Mouse (Mus musculus) lung, embryonic 14.5 days (tissue): ENCODE measurements around the gene Commd1. TPM values are rescaled to one million over a fixed set of nuclear protein-coding genes. Genes with fewer than 3 reads are reported as not detected.

Source experiments
- ATAC-seq: fragments of 200-750 bp; cut with Nextera tagmentation; 2 replicates; pipeline ENCODE4 v1.8.0; 2017; ENCODE audit warnings: mild to moderate bottlenecking, moderate TSS enrichment, moderate library complexity; ENCODE audit not compliant: insufficient read depth
- DNase-seq: peaks from one replicate; pipeline ENCODE4 v3.0.0-alpha.2; 2015
- H3K27ac ChIP-seq: fragments of 300-500 bp; sonication (generic); 2 replicates; pipeline ENCODE4 v1.5.1; 2014; ENCODE audit warnings: low read depth, mild to moderate bottlenecking, moderate library complexity
- H3K27me3 ChIP-seq: fragments of 300-500 bp; sonication (generic); 2 replicates; pipeline ENCODE4 v1.6.1; 2014; ENCODE audit warnings: low read length, control low read depth; ENCODE audit not compliant: insufficient read depth
- H3K36me3 ChIP-seq: fragments of 300-500 bp; sonication (generic); 2 replicates; pipeline ENCODE4 v1.6.1; 2014; ENCODE audit warnings: control low read depth; ENCODE audit not compliant: insufficient read depth
- H3K4me1 ChIP-seq: fragments of 300-500 bp; sonication (generic); 2 replicates; pipeline ENCODE4 v1.6.1; 2014; ENCODE audit warnings: antibody characterized with exemption, control low read depth; ENCODE audit not compliant: insufficient read depth
- H3K4me2 ChIP-seq: fragments of 300-500 bp; sonication (generic); 2 replicates; pipeline ENCODE4 v1.6.1; 2014; ENCODE audit warnings: mild to moderate bottlenecking
- H3K4me3 ChIP-seq: fragments of 300-500 bp; sonication (generic); 2 replicates; pipeline ENCODE4 v1.5.1; 2014; ENCODE audit warnings: low read depth, low read length
- H3K9ac ChIP-seq: fragments of 300-500 bp; sonication (generic); 2 replicates; pipeline ENCODE4 v1.6.1; 2014
- H3K9me3 ChIP-seq: fragments of 300-500 bp; sonication (generic); 2 replicates; pipeline ENCODE4 v1.6.1; 2016; ENCODE audit warnings: low read depth, low read length, control low read depth
- CTCF ChIP-seq: IDR thresholded peaks from 2 replicates; pipeline ENCODE4 v1.5.1; 2016; ENCODE audit warnings: antibody characterized with exemption, low read depth
- WGBS: fragments of 180-500 bp; shearing (Covaris S2); extraction: QIAGEN DNeasy Blood & Tissue Kit; methylation state at CpG from one replicate; pipeline ENCODE4 v1.1.7; 2014; 5-methylcytosine and 5-hydroxymethylcytosine counted together
- polyA plus RNA-seq: library from polyadenylated mRNA; unstranded; fragments of >200 nt; fragmentation: Nextera tagmentation; extraction: Ambion mirVana; gene quantifications from 2 replicates; pipeline ENCODE4 v1.2.1, GENCODE M21; 2014

The Commd1 gene
- polyA plus RNA-seq, 1 experiment from 2014 or later = 422 TPM

- H3K27me3 ChIP-seq = no peaks in the 10 kb centered on the region
- 40% methylated on average over 8 of the region's 8 CpGs for WGBS
- H3K4me3 ChIP-seq = no peak overlapping the region
- H3K4me2 ChIP-seq = no peak overlapping the region
- no peaks in the 10 kb centered on the region for H3K9me3 ChIP-seq
- no peak for DNase-seq
- TF ChIP-seq CTCF = no peak
- no peak for ATAC-seq
- peaks cover 19% of the 10 kb centered on the region for H3K4me1 ChIP-seq
- H3K9ac ChIP-seq = no peak overlapping the region
- no peak overlapping the region for H3K27ac ChIP-seq
- H3K36me3 ChIP-seq = no peaks in the 10 kb centered on the region
Measured at GRCm38 (mm10) chr11:22847732-22848648, 134.2 kb downstream of the Commd1 start.

- H3K27me3 ChIP-seq = no peaks in the 10 kb centered on the region
- no peaks in the 10 kb centered on the region for H3K36me3 ChIP-seq
- 49% methylated on average over 8 of the region's 8 CpGs for whole genome bisulfite sequencing
- no peaks in the 10 kb centered on the region for H3K9me3 ChIP-seq
- H3K4me2 ChIP-seq = no peak overlapping the region
- no peak for ATAC-seq
- peaks cover 19% of the 10 kb centered on the region for H3K4me1 ChIP-seq
- DNase-seq = no peak
- H3K9ac ChIP-seq = no peak overlapping the region
- H3K27ac ChIP-seq = no peak overlapping the region
- no peak overlapping the region for H3K4me3 ChIP-seq
- no peak for TF ChIP-seq CTCF
Measured at GRCm38 (mm10) chr11:22846960-22847731, 135.0 kb downstream of the Commd1 start.

Other genes with a start within 250 kb of the Commd1 start
- 7.2 and 7.5 TPM in 2 replicates for gene B3gnt2, start 121.4 kb downstream of the Commd1 start, polyA plus RNA-seq
- gene Zrsr1, start 10.4 kb downstream of the Commd1 start, polyA plus RNA-seq = 2.8 and 3.3 TPM in 2 replicates
- 15.3 and 16.6 TPM in 2 replicates for gene Gm28048, start 292 bp downstream of the Commd1 start, polyA plus RNA-seq
- gene Cct4, start 8.1 kb upstream of the Commd1 start, polyA plus RNA-seq = 302 and 320 TPM in 2 replicates
- gene Fam161a, start 25.1 kb upstream of the Commd1 start, polyA plus RNA-seq = 3.8 and 4.0 TPM in 2 replicates